Mouse (Mus musculus): ENCODE results near the gene Lgi4.

Gene Lgi4

DNA sequence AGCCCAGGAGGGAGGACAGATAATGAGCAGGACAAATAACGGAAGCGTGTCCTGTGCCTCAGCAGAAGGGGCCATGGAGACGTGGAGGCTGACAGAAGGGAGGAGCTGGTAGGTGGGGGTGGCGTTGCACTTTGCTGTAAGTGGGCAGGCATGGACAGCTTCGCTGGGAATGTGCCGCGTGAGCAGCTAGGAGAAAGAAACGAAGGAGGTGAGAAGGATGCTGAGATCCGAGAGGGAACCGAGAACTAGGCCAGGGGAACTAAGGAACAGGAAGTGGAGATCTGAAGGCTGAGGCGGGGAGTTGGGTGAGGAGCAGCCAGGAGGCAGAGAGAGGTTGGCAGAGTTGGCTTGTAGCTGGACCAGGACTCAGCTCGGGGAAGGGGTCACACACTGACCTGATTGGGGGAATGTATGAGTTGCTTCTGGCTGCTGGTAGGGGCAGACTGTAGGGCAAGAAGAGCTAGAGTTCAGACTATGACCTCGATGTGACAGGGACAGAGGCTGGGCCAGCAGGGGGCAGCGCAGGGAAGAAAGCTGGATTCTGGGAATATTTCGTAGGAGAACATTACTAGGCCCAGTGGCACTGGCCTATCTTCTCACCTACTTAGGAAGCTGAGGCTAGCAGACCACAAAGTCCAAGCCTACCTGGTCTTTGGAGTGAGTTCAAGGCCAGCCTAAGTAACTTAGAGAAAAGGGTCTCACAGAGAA is 46.1 kb downstream of the Lgi4 start:
- DNase-seq (ENCODE audit: low read depth, low spot score), result no peak

DNA sequence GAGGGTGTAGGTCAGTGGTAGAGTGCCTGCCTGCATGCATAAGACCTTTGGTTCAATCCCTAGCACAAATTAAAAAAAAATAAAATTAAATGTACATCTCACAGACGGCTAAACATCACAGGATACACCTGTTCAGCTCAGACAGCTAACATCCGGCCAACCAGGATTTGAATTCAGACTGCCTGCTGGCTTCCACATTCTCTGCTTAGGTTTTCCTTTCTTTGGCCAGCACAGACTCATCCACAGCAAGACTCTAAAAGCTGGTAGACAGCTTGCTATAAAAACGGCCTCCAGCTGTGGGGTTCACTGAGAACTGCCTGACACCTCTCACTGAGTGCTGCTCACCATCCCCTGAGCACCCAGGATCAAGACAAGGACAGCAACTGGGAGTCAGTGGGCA is 47.0 kb downstream of the Lgi4 start:
- no peak for DNase-seq (ENCODE audit: low read depth, low spot score)

DNA sequence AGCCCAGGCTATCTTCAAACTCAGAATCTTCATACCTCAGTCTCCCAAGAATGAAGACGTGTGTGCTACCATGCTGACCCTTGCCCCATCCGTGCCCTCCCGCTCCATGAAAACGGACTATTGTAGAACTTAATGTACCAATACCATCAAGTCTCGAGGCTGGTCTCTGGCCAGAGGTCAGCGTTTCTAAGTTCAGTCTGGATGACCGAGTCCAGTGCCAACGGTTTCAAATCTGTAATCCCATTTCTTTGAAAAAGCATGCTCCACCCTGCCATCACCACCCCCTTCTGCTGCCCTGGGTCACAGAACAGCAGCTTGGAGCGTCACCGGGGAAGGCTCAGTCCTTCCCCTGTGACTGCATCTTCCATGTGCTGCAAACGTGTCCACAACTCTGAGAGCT is 48.6 kb downstream of the Lgi4 start:
- no peak for DNase-seq (ENCODE audit: low read depth, low spot score)

DNA sequence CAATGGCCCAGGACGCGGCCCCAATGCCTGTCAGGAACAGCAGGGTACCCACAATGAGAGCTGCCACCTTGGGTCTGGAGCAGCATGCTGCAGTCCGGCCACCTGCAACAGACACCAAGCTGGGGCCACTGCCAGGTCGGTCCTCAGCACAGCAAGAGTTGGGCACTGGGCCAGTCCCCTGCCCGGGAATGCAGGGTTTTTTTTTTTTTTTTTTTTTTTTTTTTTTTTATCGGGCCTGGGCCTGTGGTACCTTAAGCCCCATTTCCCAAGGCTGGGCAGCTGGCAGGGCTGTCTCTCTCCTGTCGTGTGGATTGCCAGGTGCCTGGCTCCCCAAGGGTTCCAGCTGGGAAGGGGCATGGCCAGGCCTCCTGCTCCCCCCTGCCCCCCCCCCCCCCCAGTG is 49.9 kb downstream of the Lgi4 start:
- DNase-seq (ENCODE audit: low read depth, low spot score), result no peak

DNA sequence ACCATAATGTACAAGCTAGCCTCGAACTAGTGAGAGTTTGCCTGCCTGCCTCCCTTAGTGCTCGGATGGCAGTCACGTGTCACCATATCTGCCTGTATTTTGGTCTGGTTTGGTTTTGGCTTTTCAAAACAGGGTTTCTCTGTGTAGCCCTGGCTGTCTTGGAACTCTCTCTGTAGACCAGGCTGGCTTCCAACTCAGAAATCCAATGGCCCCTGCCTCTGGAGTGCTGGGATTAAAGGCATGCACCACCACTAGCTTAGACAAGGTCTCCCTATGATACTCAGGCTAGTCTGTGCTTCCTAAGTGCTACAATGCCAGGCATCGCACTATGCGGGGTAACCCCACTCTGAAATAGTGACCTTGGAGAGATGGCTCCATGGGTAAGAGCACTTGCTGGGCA is 50.7 kb downstream of the Lgi4 start:
- DNase-seq (ENCODE audit: low read depth, low spot score), result no peak

DNA sequence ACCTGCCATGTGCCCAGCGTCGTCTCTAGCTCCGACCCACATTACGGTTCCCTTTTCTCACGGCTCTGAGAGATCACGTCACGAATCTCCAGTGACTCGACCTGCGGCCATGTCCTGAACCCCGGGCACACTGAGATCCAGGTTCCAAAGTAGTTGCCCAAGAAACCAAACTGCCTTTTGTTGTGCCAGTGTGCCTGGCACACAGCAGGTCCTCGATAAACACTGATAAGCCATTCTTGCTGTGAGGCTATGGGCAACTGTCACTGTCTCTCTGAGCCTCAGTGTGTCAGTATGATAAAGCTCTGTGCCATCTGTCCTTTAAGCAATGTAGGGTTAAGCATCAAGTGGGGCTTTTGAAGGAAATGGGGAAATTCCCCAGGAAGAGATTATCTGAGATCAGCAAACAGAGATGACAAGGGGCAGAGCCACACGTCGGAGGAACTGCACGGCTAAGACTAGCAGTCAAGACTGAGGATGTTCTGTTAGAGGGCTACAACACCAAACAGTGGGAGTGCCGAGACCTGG is 51.8 kb downstream of the Lgi4 start:
- DNase-seq (ENCODE audit: low read depth, low spot score), result no peak

DNA sequence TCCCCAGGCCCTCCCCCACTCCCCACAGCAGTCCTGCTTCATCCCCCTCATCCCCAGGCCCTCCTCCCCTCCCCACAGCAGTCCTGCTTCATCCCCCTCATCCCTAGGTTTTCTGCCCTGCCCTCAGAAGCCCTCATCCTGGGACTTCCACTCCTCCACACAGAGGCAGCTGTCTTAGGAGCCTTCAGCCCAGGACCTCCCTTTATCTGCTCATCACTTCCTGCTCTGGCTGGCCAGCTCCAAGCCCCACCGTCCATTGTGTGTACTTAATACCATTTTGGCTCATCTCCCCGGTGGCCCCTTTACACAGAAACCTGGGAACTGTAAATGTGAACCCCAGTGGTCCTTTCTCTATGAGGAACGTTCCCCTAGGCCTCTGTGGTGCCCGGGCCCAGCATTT is 52.9 kb downstream of the Lgi4 start:
- DNase-seq (ENCODE audit: low read depth, low spot score), result no peak

DNA sequence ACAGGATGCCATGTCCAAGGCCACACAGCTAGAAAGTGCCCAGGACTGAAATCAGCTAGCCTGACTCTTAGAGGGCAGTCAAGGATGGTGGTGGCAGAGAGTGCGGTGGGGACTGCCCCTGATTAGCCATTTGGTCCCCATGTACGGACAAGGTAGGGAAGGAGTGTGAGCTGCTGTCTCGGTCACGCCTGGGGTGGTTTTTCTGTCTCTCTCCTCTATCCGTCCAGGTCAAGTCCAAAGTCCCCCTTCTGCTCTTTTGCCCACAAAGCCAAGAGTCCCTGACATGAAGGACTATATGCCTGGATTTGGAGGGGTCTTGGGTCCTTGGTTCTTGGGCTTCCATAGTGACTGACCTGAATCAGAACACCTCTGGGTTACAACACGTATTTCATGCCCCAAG is 54.7 kb downstream of the Lgi4 start:
- no peak for DNase-seq (ENCODE audit: low read depth, low spot score)

DNA sequence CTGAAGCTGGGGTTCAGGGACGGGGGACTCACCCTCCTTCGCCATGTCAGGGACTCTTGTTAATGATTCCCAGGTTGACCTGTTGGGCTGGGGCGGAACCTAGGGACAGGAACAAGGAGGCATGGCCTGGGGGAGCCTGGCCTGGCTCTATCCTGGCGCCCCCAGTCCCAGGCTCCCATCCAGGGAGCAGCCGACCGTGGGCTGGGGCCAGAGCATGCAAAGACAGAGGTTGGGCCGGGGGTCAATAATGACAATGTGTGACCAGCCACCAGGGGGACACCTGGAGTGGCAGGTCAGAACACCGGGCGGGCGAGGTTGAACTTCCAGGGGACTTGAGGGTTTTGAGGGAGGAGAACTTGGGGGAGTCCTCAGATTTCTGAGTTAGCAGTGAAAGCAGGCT is 55.5 kb downstream of the Lgi4 start:
- no peak for DNase-seq (ENCODE audit: low read depth, low spot score)

DNA sequence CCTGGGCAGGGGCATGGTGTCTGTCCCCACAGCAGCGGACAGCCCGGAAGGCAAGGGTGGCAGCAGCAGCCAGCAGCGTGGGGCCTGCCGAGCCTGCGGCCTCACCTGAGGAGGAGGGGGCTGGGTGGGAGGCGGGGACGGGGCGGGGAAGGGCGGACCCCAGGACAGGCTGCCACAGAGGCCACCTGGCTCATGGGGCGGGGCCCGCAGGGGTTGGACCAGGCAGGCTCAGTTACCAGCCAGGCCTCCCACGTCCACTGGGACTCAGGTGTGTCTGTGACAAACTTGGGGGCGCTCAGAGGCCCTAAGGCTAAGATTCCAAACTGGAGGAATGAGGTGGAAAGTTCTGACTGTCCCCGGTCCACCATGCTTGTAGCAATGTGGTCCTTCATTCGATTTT is 56.0 kb downstream of the Lgi4 start, which contains the start of gene Hpn:
TSS of gene Hpn (minus strand) at position 109 of the 400 bp plus-strand sequence.
- DNase-seq (ENCODE audit: low read depth, low spot score), result no peak

DNA sequence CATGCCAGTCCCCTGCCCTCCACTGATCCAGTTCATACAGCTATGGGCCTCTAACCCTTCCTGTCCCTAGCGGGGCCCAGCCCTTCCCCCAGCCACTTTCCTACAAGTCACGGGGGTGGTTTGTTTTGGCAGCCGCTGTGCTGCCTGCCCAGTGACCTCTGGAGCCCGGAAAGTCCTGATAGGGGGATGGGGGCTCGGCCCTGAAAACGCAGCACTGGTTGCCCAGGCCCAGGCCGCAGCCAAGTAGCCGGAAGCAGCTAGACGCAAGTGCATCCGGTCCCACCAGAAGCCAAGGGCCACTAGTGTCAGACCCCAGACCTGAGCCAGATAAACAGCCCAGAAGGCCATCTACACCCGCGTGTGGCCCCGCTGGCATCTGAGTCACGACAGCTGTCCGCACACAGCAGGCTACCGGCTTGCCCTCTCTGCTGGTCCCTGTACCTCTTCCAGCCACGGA is 56.5 kb downstream of the Lgi4 start:
- no peak for DNase-seq (ENCODE audit: low read depth, low spot score)

DNA sequence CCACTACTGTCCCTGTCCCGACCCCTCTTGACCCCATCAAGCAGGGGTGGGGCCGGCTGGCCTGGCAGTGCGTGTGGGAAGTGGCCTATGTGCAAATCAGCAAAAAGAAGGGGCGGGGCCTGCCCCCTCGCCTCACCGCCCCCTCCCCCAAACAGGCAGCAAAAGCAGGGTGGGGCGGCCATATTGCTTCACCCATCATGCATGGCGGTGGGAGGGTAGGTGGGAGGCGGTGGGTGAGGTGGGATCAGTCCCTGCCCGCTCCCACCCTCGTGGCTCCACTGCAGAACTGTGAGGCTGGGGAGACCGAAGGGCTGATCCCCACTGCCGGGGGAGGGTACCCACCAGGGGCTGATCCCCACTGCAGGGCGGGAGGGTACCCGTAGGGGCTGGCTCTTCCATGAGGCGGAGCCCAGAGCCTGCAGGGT is 57.6 kb downstream of the Lgi4 start:
- no peak for DNase-seq (ENCODE audit: low read depth, low spot score)

DNA sequence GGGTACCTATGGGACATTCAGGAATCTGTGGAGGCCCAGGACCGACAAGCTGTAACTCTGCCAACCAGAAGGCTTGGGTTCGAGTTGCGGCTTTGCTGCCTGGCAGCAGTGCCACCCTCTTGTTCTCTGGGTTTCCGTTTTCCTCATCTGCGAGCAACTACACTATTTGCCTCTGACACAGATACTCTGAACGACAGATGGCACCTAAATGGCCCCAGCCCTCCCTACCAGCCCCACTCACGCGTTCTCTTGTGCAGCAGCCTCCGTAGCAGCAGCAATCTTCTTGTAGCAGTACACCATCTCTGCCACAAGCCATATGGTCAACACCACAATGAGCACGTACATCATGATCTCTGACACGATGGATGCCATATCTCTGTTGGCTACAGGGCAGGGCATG is 58.3 kb downstream of the Lgi4 start:
- DNase-seq (ENCODE audit: low read depth, low spot score), result no peak

DNA sequence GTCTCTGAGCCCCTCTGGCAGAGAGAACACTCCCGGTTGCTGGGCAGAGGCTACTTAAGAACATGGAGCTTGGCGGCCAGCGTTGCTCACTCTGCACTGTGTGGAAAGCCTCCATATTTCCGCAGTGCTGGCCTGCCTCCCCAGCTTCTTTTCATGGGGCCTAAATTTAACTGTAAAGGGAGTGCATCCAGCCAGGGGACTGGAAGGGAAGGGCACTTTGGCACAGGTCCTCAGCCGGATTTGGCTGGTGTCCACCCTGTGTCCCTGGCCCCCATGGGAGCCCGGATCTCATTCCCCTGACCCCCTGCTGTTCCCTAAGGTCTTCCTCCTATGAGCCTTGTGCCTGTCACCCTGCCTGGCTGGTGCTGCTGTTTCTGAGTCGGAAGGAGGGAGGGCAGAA is 59.3 kb downstream of the Lgi4 start:
- no peak for DNase-seq (ENCODE audit: low read depth, low spot score)

DNA sequence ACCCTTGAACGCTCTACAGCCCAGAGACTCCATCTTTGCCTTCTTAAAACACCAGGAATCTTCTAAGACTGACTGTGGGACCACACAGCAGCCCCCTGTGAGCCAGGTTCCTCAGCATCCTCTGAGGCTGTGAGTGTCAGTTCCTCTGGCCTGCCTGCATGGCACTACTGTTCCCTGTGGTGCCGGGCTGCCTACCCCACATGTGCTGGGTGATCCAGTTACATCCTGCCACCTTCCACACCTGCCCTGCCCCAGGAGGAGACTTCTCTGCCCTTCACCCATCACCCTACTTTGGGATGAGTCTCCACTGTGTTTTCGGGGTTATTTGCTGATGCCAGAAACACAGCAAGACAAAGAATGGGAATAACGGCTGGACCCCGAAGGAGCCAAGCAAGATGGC is 60.4 kb downstream of the Lgi4 start:
- no peak for DNase-seq (ENCODE audit: low read depth, low spot score)

Measured in retina, adult 2 months (tissue).